Mouse (Mus musculus) layer of hippocampus, postnatal 14 days (tissue): ENCODE measurements around the gene Tnfrsf8. TPM values are rescaled to one million over a fixed set of nuclear protein-coding genes. Genes with fewer than 3 reads are reported as not detected.
A peak's percentile ranks its signal among the peaks of the same experiment; 100 is the strongest.

Source experiments
- DNase-seq, 2 experiments: peaks; one replicate each; pipeline ENCODE4 v3.0.0; 2021 to 2022; ENCODE audit warnings: low spot score in 2 of 2, mixed read lengths in 1 of 2
- total RNA-seq, 2 experiments: library from RNA; stranded (reverse); gene quantifications; 2 replicates each; pipeline ENCODE4 v1.2.3; 2021

Gene Tnfrsf8
- total RNA-seq, 2 experiments from 2014 or later: 0.58 to 0.79 TPM

- DNase-seq: no peak
Observed at GRCm38 (mm10) chr4:145272763-145273162, 42.2 kb downstream of the Tnfrsf8 start.

GRCm38 (mm10) chr4:145271634-145272033 lies 43.3 kb downstream of the Tnfrsf8 start:
- no peak for DNase-seq

GRCm38 (mm10) chr4:145270136-145270535 lies 44.8 kb downstream of the Tnfrsf8 start:
- DNase-seq: no peak

- DNase-seq: no peak
Observed at GRCm38 (mm10) chr4:145267631-145268110, 47.3 kb downstream of the Tnfrsf8 start.

- no peak for DNase-seq
Observed at GRCm38 (mm10) chr4:145266505-145266904, 48.5 kb downstream of the Tnfrsf8 start.

GRCm38 (mm10) chr4:145264761-145265160 lies 50.2 kb downstream of the Tnfrsf8 start:
- DNase-seq: no peak

GRCm38 (mm10) chr4:145263583-145263982 lies 51.4 kb downstream of the Tnfrsf8 start:
- no peak for DNase-seq

- DNase-seq: no peak
Observed at GRCm38 (mm10) chr4:145260802-145261201, 54.2 kb downstream of the Tnfrsf8 start.

GRCm38 (mm10) chr4:145257751-145258434 lies 57.1 kb downstream of the Tnfrsf8 start:
- no peak for DNase-seq

GRCm38 (mm10) chr4:145256144-145256543 lies 58.8 kb downstream of the Tnfrsf8 start:
- DNase-seq: no peak

GRCm38 (mm10) chr4:145254418-145254817 lies 60.5 kb downstream of the Tnfrsf8 start:
- no peak for DNase-seq

- DNase-seq: no peak
Observed at GRCm38 (mm10) chr4:145252611-145253010, 62.4 kb downstream of the Tnfrsf8 start.

- no peak for DNase-seq
Observed at GRCm38 (mm10) chr4:145251546-145251945, 63.4 kb downstream of the Tnfrsf8 start.

GRCm38 (mm10) chr4:145250002-145250401 lies 65.0 kb downstream of the Tnfrsf8 start:
- DNase-seq: no peak

GRCm38 (mm10) chr4:145247556-145247955 lies 67.4 kb downstream of the Tnfrsf8 start:
- DNase-seq: no peak

GRCm38 (mm10) chr4:145246173-145247011 lies 68.6 kb downstream of the Tnfrsf8 start, which contains the start of gene Tnfrsf1b:
Tnfrsf1b (minus strand) TSS chr4:145246870.
- no peak for DNase-seq

- DNase-seq: no peak
Observed at GRCm38 (mm10) chr4:145245581-145245980, 69.4 kb downstream of the Tnfrsf8 start.

- DNase-seq: no peak
Observed at GRCm38 (mm10) chr4:145244676-145245075, 70.3 kb downstream of the Tnfrsf8 start.

GRCm38 (mm10) chr4:145242719-145243350 lies 72.1 kb downstream of the Tnfrsf8 start:
- no peak for DNase-seq

- no peak for DNase-seq
Observed at GRCm38 (mm10) chr4:145240723-145241231, 74.2 kb downstream of the Tnfrsf8 start.

- peak; percentile 45 to 48 for DNase-seq
Observed at GRCm38 (mm10) chr4:145239049-145239830, 75.7 kb downstream of the Tnfrsf8 start.
